ENCODE assay signal across 20 mouse cellular contexts in genomic region chr11:63345653-63346052, GRCm38 (mm10).
"Had no signal": no experiment of that assay in that cellular context is flagged by ENCODE, and none has a peak within 500 bp of the region (broad histone marks: within the 10 kb centered on the region; RNA-seq: fewer than 3 reads in every experiment).

No protein-coding gene starts in this region.

- H3K27ac ChIP-seq: heart, adult 2 months; heart, embryonic 13.5 days; heart, embryonic 15.5 days; hindbrain, embryonic 10.5 days; hindbrain, embryonic 12.5 days; hindbrain, embryonic 14.5 days; intestine, embryonic 15.5 days; layer of hippocampus, adult 2 months; left cerebral cortex, adult 2 months; limb, embryonic 10.5 days; limb, embryonic 12.5 days had no signal

- H3K27me3 ChIP-seq: heart, embryonic 13.5 days; heart, embryonic 15.5 days; hindbrain, embryonic 12.5 days; intestine, embryonic 15.5 days; limb, embryonic 12.5 days had no signal

- DNase-seq: gastrocnemius, postnatal 25 days; heart, adult 2 months; heart, postnatal 14 days; heart, postnatal 36 days; kidney, adult 18-20 months; kidney, adult 8-10 months; kidney, postnatal 10 days; kidney, postnatal 25 days; kidney, postnatal 4 days; liver had no signal

- H3K4me3 ChIP-seq: heart, adult 2 months; heart, embryonic 13.5 days; heart, embryonic 15.5 days; hindbrain, embryonic 10.5 days; hindbrain, embryonic 12.5 days; intestine, embryonic 15.5 days; layer of hippocampus, adult 2 months; left cerebral cortex, adult 2 months; limb, embryonic 10.5 days; limb, embryonic 12.5 days had no signal

- H3K36me3 ChIP-seq: heart, embryonic 13.5 days; heart, embryonic 15.5 days; hindbrain, embryonic 10.5 days; hindbrain, embryonic 12.5 days; intestine, embryonic 15.5 days; limb, embryonic 10.5 days; limb, embryonic 12.5 days had no signal
